8 mouse cellular contexts compared by ENCODE assay signal in the genomic region with DNA sequence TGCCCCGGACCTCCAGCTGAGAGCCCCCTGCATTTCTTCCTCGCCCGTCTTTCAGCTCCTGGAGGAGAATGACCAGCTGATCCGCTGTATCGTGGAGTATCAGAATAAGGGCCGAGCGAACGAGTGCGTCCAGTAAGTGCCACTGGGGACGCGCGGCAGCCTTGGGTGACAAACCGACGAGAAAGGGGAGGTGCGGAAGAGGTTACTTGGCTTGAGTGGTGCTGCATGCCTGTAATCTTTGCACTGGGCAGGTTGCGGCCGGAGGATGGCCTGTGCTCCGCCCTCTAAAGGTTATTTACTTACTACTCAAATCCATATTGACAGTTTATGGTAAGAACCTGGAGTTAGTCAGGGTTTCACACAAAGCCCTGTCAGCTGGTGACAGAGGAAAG. TPM values are rescaled to one million over a fixed set of nuclear protein-coding genes. Genes with fewer than 3 reads are reported as not detected.
DNase-seq lines count a peak whose midpoint lies in the region; ATAC-seq and TF ChIP-seq lines count a peak whose summit lies in the region.

No protein-coding gene starts in this region.

- no peak for TF ChIP-seq CTCF in bone marrow macrophage, adult 2 months (IDR thresholded peaks at IDR 0.05; ENCODE audit: low read depth, low read length)
- TF ChIP-seq CTCF in liver, postnatal 0 days (IDR thresholded peaks at IDR 0.05; ENCODE audit: low read depth): 0 out of 2 replicates have a peak, but pooled peaks have one; percentile 12

- H3K9ac ChIP-seq in liver, postnatal 0 days (replicated peaks): peak overlapping the region; percentile 89
- H3K9ac ChIP-seq in stomach, embryonic 14.5 days (replicated peaks; ENCODE audit: low read depth, low read length): peak overlapping the region; percentile 87

- peak; percentile 8; the same call in 1 of the 2 replicates for TF ChIP-seq EP300 in liver, postnatal 0 days (IDR thresholded peaks at IDR 0.05; ENCODE audit: low read depth)

- H3K9me3 ChIP-seq in hindbrain, embryonic 10.5 days: no peaks in the 10 kb centered on the region
- no peaks in the 10 kb centered on the region for H3K9me3 ChIP-seq in liver, postnatal 0 days (ENCODE audit: low read length)
- no peaks in the 10 kb centered on the region for H3K9me3 ChIP-seq in stomach, embryonic 14.5 days (ENCODE audit: control insufficient read depth, low read depth, low read length)

- ATAC-seq in liver, postnatal 0 days: peak; percentile 75
- peak; percentile 21; the same call in 1 of the 2 replicates for ATAC-seq in stomach, embryonic 14.5 days (ENCODE audit: insufficient number of reproducible peaks, insufficient read depth, low FRiP score, low read depth)

- TF ChIP-seq POLR2A in bone marrow macrophage, adult 2 months (IDR thresholded peaks at IDR 0.05; ENCODE audit: borderline replicate concordance, low read depth, low read length): no peak

- H3K27me3 ChIP-seq in hindbrain, embryonic 10.5 days (ENCODE audit: insufficient read depth, poor library complexity, severe bottlenecking): peaks cover 8% of the 10 kb centered on the region; the same call in 1 of the 2 replicates
- H3K27me3 ChIP-seq in liver, postnatal 0 days (ENCODE audit: insufficient read depth, low read length): no peaks in the 10 kb centered on the region
- no peaks in the 10 kb centered on the region for H3K27me3 ChIP-seq in stomach, embryonic 14.5 days (ENCODE audit: control insufficient read depth, insufficient read depth, low read length)

- under 1% methylated on average over 18 of the region's 18 CpGs for WGBS in hindbrain, embryonic 10.5 days
- under 1% methylated on average over 18 of the region's 18 CpGs for WGBS in liver, postnatal 0 days (ENCODE audit: insufficient replicate concordance)
- WGBS in stomach, embryonic 14.5 days: under 1% methylated on average over 18 of the region's 18 CpGs

- peak overlapping the region; percentile 99 for H3K4me3 ChIP-seq in bone marrow macrophage, adult 2 months (ENCODE audit: insufficient read depth, low read length)
- H3K4me3 ChIP-seq in hindbrain, embryonic 10.5 days: peak overlapping the region; percentile 89
- peak overlapping the region; percentile 85 for H3K4me3 ChIP-seq in liver, postnatal 0 days (ENCODE audit: low read depth, low read length)
- peak overlapping the region; percentile 96 for H3K4me3 ChIP-seq in stomach, embryonic 14.5 days (ENCODE audit: low read depth, low read length)

- peak overlapping the region; percentile 79 for H3K4me2 ChIP-seq in liver, postnatal 0 days (ENCODE audit: low read depth, low read length)
- peak overlapping the region; percentile 86 for H3K4me2 ChIP-seq in stomach, embryonic 14.5 days (replicated peaks; ENCODE audit: low read depth, low read length)

- H3K36me3 ChIP-seq in hindbrain, embryonic 10.5 days: peaks cover 17% of the 10 kb centered on the region
- peaks cover 12% of the 10 kb centered on the region; the same call in 1 of the 2 replicates for H3K36me3 ChIP-seq in liver, postnatal 0 days (replicated peaks; ENCODE audit: insufficient read depth, low read length)
- H3K36me3 ChIP-seq in stomach, embryonic 14.5 days (ENCODE audit: control insufficient read depth, insufficient read depth, low read length): peaks cover 12% of the 10 kb centered on the region

- H3K4me1 ChIP-seq in bone marrow macrophage, adult 2 months (ENCODE audit: control insufficient read depth, insufficient read depth, low read length): peaks cover 51% of the 10 kb centered on the region
- H3K4me1 ChIP-seq in hindbrain, embryonic 10.5 days (replicated peaks): peaks cover 29% of the 10 kb centered on the region
- peaks cover 18% of the 10 kb centered on the region for H3K4me1 ChIP-seq in liver, postnatal 0 days (ENCODE audit: insufficient read depth)
- H3K4me1 ChIP-seq in stomach, embryonic 14.5 days (ENCODE audit: control insufficient read depth, insufficient read depth, low read length): peaks cover 16% of the 10 kb centered on the region; the same call in 1 of the 2 replicates

- DNase-seq in lung, adult 18-20 months: peak; percentile 43 to 65
- DNase-seq in lung, postnatal 25 days (ENCODE audit: low spot score): no peak
- DNase-seq in hindbrain, embryonic 10.5 days (ENCODE audit: low spot score): no peak
- DNase-seq in liver, postnatal 0 days: peak; percentile 71
- no peak for DNase-seq in Muller cell, postnatal 12 days (ENCODE audit: inconsistent ontology term)
- no peak for DNase-seq in T-cell, adult 2 months (ENCODE audit: low spot score)

- peak overlapping the region; percentile 77 for H3K27ac ChIP-seq in bone marrow macrophage, adult 2 months (ENCODE audit: insufficient read depth, low read depth, low read length)
- peak overlapping the region; percentile 92 for H3K27ac ChIP-seq in hindbrain, embryonic 10.5 days
- peak overlapping the region; percentile 97 for H3K27ac ChIP-seq in liver, postnatal 0 days (ENCODE audit: low read depth)
- peak overlapping the region; percentile 94 for H3K27ac ChIP-seq in stomach, embryonic 14.5 days (ENCODE audit: low read length)

RNA-seq across cellular contexts. Expression of a gene that starts 0.5 kb away (rescaled TPM):
- 27.5 and 34.0 TPM in 2 replicates for polyA plus RNA-seq in bone marrow macrophage, adult 2 months (2012; ENCODE audit: insufficient read depth, insufficient read length, missing spikeins)
- 103 and 112 TPM in 2 replicates for polyA plus RNA-seq in hindbrain, embryonic 10.5 days (2016; fragmentation: Nextera tagmentation; extraction: Ambion mirVana)
- polyA plus RNA-seq in liver, postnatal 0 days (2015; fragmentation: Nextera tagmentation; extraction: Ambion mirVana): 112 and 119 TPM in 2 replicates
- 136 TPM in 2 replicates for polyA plus RNA-seq in stomach, embryonic 14.5 days (2014; fragmentation: Nextera tagmentation; extraction: Ambion mirVana)

RNA-seq across cellular contexts. Expression of a gene that starts 5.3 kb away (rescaled TPM):
- 9.3 and 14.2 TPM in 2 replicates for polyA plus RNA-seq in bone marrow macrophage, adult 2 months (2012; ENCODE audit: insufficient read depth, insufficient read length, missing spikeins)
- polyA plus RNA-seq in hindbrain, embryonic 10.5 days (2016; fragmentation: Nextera tagmentation; extraction: Ambion mirVana): 17.8 and 18.2 TPM in 2 replicates
- 3.6 and 4.4 TPM in 2 replicates for polyA plus RNA-seq in liver, postnatal 0 days (2015; fragmentation: Nextera tagmentation; extraction: Ambion mirVana)
- polyA plus RNA-seq in stomach, embryonic 14.5 days (2014; fragmentation: Nextera tagmentation; extraction: Ambion mirVana): 10.1 and 12.4 TPM in 2 replicates

RNA-seq across cellular contexts. Expression of a gene that starts 8.4 kb away (rescaled TPM):
- polyA plus RNA-seq in bone marrow macrophage, adult 2 months (2012; ENCODE audit: insufficient read depth, insufficient read length, missing spikeins): 109 and 111 TPM in 2 replicates
- 45.9 and 57.6 TPM in 2 replicates for polyA plus RNA-seq in hindbrain, embryonic 10.5 days (2016; fragmentation: Nextera tagmentation; extraction: Ambion mirVana)
- polyA plus RNA-seq in liver, postnatal 0 days (2015; fragmentation: Nextera tagmentation; extraction: Ambion mirVana): 14.9 and 17.3 TPM in 2 replicates
- 88.1 and 102 TPM in 2 replicates for polyA plus RNA-seq in stomach, embryonic 14.5 days (2014; fragmentation: Nextera tagmentation; extraction: Ambion mirVana)

RNA-seq across cellular contexts. Expression of a gene that starts 48.5 kb away (rescaled TPM):
- 0.38 and 0.39 TPM in 2 replicates for polyA plus RNA-seq in bone marrow macrophage, adult 2 months (2012; ENCODE audit: insufficient read depth, insufficient read length, missing spikeins)
- 5.5 and 8.4 TPM in 2 replicates for polyA plus RNA-seq in hindbrain, embryonic 10.5 days (2016; fragmentation: Nextera tagmentation; extraction: Ambion mirVana)
- 0.68 and 1.5 TPM in 2 replicates for polyA plus RNA-seq in liver, postnatal 0 days (2015; fragmentation: Nextera tagmentation; extraction: Ambion mirVana)
- 12.5 and 13.7 TPM in 2 replicates for polyA plus RNA-seq in stomach, embryonic 14.5 days (2014; fragmentation: Nextera tagmentation; extraction: Ambion mirVana)

Comparison
In these comparisons a context has a peak if more than half of its experiments do, and no peak if none do; other contexts are left out.
1. DNase-seq: peak in lung, adult 18-20 months (2 of 2) and liver, postnatal 0 days (single experiment); none in lung, postnatal 25 days (single experiment), hindbrain, embryonic 10.5 days (single experiment), Muller cell, postnatal 12 days (single experiment) and T-cell, adult 2 months (single experiment).
2. Peak in every context shown above with its lines, with median percentiles within 50 percentile points of each other: H3K27ac ChIP-seq and H3K4me3 ChIP-seq.